Mouse (Mus musculus): ENCODE measurements around the gene Tma7. TPM values are rescaled to one million over a fixed set of nuclear protein-coding genes. Genes with fewer than 3 reads are reported as not detected.

Gene Tma7
- total and polyA plus RNA-seq, 3 experiments, result 366 to 400 TPM; not detected in 1

DNA sequence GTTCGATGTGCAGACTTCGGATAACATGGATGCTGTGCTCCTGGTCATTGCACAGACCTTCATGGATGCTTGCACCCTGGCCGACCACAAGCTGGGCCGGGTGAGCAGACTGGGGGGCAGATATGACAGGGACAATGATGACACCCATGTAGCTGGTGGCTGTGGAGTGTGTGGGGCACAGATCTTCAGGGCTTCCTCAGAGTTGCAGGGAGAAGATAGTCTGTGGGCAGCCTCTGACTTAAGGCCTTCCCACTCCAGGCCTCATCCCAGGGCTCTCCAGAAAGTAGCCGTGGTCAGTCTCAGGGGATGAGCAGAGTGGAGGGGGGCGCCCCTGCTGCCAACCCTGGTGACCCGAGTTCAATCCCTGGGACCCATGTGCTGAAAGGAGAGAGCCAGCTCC, 32.5 kb upstream of the Tma7 start:
- Histone ChIP-seq H3K4me3 (ENCODE audit: control insufficient read depth in 1 of 2, insufficient read depth in 1 of 2, low read depth in 2 of 2, low read length in 2 of 2) (no peak overlapping the region), H3K9ac (ENCODE audit: control insufficient read depth, low read depth, low read length, poor library complexity, severe bottlenecking) (no peak overlapping the region), H3K79me2 (ENCODE audit: control insufficient read depth, insufficient read depth, low read length, poor library complexity) (no peaks in the 10 kb centered on the region), H3K27me3 (ENCODE audit: control insufficient read depth in 1 of 2, insufficient read depth in 2 of 2, low read length in 2 of 2) (no peaks in the 10 kb centered on the region; a peak in 2 of 4 replicates), H3K9me3 (replicated peaks; ENCODE audit: insufficient read depth, low read length) (no peaks in the 10 kb centered on the region), H3K36me3 (ENCODE audit: control insufficient read depth in 1 of 2, insufficient read depth in 2 of 2, low read length in 2 of 2) (no peaks in the 10 kb centered on the region), H3K27ac (ENCODE audit: control insufficient read depth, low read depth, low read length) (no peak overlapping the region), H3K4me1 (ENCODE audit: control insufficient read depth in 1 of 2, insufficient read depth in 2 of 2, low read length in 2 of 2) (no peaks in the 10 kb centered on the region)
- TF ChIP-seq ELF1 (IDR thresholded peaks at IDR 0.05; ENCODE audit: low read depth, low read length) (no peak), MYC (IDR thresholded peaks at IDR 0.05; ENCODE audit: low read depth, low read length) (no peak), ZKSCAN1 (IDR thresholded peaks at IDR 0.05; ENCODE audit: low read depth, low read length) (no peak), CTCF (IDR thresholded peaks at IDR 0.05 in 2 of 3, conservative IDR thresholded peaks at IDR 0.05 in 1 of 3; ENCODE audit: control insufficient read depth in 1 of 3, insufficient read depth in 1 of 3, low read depth in 2 of 3, low read length in 3 of 3, poor library complexity in 1 of 3, severe bottlenecking in 1 of 3) (no peak), GABPA (IDR thresholded peaks at IDR 0.05; ENCODE audit: low read depth, low read length) (no peak), E2F4 (IDR thresholded peaks at IDR 0.05; ENCODE audit: borderline replicate concordance, low read depth, low read length) (no peak), NRF1 (IDR thresholded peaks at IDR 0.05; ENCODE audit: insufficient read depth, low read depth, low read length, poor library complexity, severe bottlenecking) (no peak), USF2 (IDR thresholded peaks at IDR 0.05; ENCODE audit: borderline replicate concordance in 1 of 2, insufficient read depth in 1 of 2, low read depth in 1 of 2, low read length in 2 of 2) (no peak), MAX (IDR thresholded peaks at IDR 0.05; ENCODE audit: low read length) (no peak), NELFE (IDR thresholded peaks at IDR 0.05; ENCODE audit: low read depth, low read length) (no peak), SIN3A (IDR thresholded peaks at IDR 0.05; ENCODE audit: low read length) (no peak), POLR2AphosphoS2 (IDR thresholded peaks at IDR 0.05; ENCODE audit: low read length) (no peak), CHD2 (IDR thresholded peaks at IDR 0.05; ENCODE audit: low read length) (no peak), MYB (IDR thresholded peaks at IDR 0.05; ENCODE audit: low read depth, low read length) (no peak)
- DNase-seq (ENCODE audit: low read depth, low spot score), result no peak

DNA sequence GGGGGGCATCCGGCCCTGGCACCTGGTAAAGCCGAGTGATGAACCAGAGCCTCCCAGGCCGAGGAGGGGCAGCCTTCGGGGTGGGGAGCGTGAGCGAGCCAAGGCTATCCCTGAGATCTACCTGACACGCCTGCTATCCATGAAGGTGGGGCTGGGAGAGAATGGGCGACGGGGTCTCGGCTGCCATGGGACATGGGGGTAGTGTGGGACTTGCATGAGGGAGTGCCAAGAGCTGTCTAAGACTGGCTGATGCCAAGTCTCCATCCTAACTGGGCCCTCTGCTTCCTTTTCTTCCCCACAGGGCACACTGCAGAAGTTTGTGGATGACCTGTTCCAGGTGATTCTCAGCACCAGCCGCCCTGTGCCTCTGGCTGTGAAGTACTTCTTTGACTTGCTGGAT, 31.9 kb upstream of the Tma7 start:
- TF ChIP-seq ZC3H11A (IDR thresholded peaks at IDR 0.05; ENCODE audit: low read depth, low read length) (no peak), CTCF (IDR thresholded peaks at IDR 0.05 in 2 of 3, conservative IDR thresholded peaks at IDR 0.05 in 1 of 3; ENCODE audit: control insufficient read depth in 1 of 3, insufficient read depth in 1 of 3, low read depth in 2 of 3, low read length in 3 of 3, poor library complexity in 1 of 3, severe bottlenecking in 1 of 3) (no peak), CHD2 (IDR thresholded peaks at IDR 0.05; ENCODE audit: low read length) (no peak), USF1 (IDR thresholded peaks at IDR 0.05; ENCODE audit: low read depth, low read length) (no peak), UBTF (IDR thresholded peaks at IDR 0.05; ENCODE audit: borderline replicate concordance, insufficient read depth, low read depth, low read length) (no peak), MEF2A (IDR thresholded peaks at IDR 0.05; ENCODE audit: extremely low read depth, insufficient replicate concordance, low read depth, low read length, poor library complexity, severe bottlenecking) (no peak)
- Histone ChIP-seq H3K79me2 (ENCODE audit: control insufficient read depth, insufficient read depth, low read length, poor library complexity) (no peaks in the 10 kb centered on the region), H3K36me3 (ENCODE audit: control insufficient read depth in 1 of 2, insufficient read depth in 2 of 2, low read length in 2 of 2) (no peaks in the 10 kb centered on the region), H3K27ac (ENCODE audit: control insufficient read depth, low read depth, low read length) (no peak overlapping the region), H3K27me3 (ENCODE audit: control insufficient read depth in 1 of 2, insufficient read depth in 2 of 2, low read length in 2 of 2) (no peaks in the 10 kb centered on the region; a peak in 2 of 4 replicates), H3K4me3 (ENCODE audit: control insufficient read depth in 1 of 2, insufficient read depth in 1 of 2, low read depth in 2 of 2, low read length in 2 of 2) (no peak overlapping the region), H3K9ac (ENCODE audit: control insufficient read depth, low read depth, low read length, poor library complexity, severe bottlenecking) (no peak overlapping the region), H3K4me1 (ENCODE audit: control insufficient read depth in 1 of 2, insufficient read depth in 2 of 2, low read length in 2 of 2) (no peaks in the 10 kb centered on the region), H3K9me3 (replicated peaks; ENCODE audit: insufficient read depth, low read length) (no peaks in the 10 kb centered on the region)
- DNase-seq (ENCODE audit: low read depth, low spot score), result no peak

Measured in MEL (cell line).